Mouse (Mus musculus) kidney, embryonic 15.5 days (tissue): Measurements from ENCODE around the gene Fermt3. TPM values are rescaled to one million over a fixed set of nuclear protein-coding genes. Genes with fewer than 3 reads are reported as not detected.

Source experiments
- ATAC-seq: fragments of 200-750 bp; cut with Nextera tagmentation; replicated peaks from 2 replicates; pipeline ENCODE4 v1.8.0; 2017; ENCODE audit warnings: moderate TSS enrichment; ENCODE audit not compliant: low FRiP score
- H3K27ac ChIP-seq: fragments of 300-500 bp; sonication (generic); 2 replicates; pipeline ENCODE4 v1.5.1; 2015; ENCODE audit warnings: mild to moderate bottlenecking, inconsistent platforms
- H3K27me3 ChIP-seq: fragments of 300-500 bp; sonication (generic); 2 replicates; pipeline ENCODE4 v1.6.1; 2015; ENCODE audit warnings: inconsistent platforms
- H3K36me3 ChIP-seq: fragments of 300-500 bp; sonication (generic); 2 replicates; pipeline ENCODE4 v1.6.1; 2015; ENCODE audit warnings: inconsistent platforms
- H3K4me1 ChIP-seq: fragments of 300-500 bp; sonication (generic); 2 replicates; pipeline ENCODE4 v1.6.1; 2015; ENCODE audit warnings: inconsistent platforms
- H3K4me2 ChIP-seq: fragments of 300-500 bp; sonication (generic); 2 replicates; pipeline ENCODE4 v1.6.1; 2015; ENCODE audit warnings: moderate library complexity, mild to moderate bottlenecking, inconsistent platforms
- H3K4me3 ChIP-seq: fragments of 300-500 bp; sonication (generic); replicated peaks from 2 replicates; pipeline ENCODE4 v1.5.1; 2015; ENCODE audit warnings: mild to moderate bottlenecking, inconsistent platforms
- H3K9ac ChIP-seq: fragments of 300-500 bp; sonication (generic); 2 replicates; pipeline ENCODE4 v1.6.1; 2015; ENCODE audit warnings: mild to moderate bottlenecking, inconsistent platforms
- H3K9me3 ChIP-seq: fragments of 300-500 bp; sonication (generic); replicated peaks from 2 replicates; pipeline ENCODE4 v1.6.1; 2016; ENCODE audit warnings: inconsistent platforms
- WGBS: fragments of 180-500 bp; shearing (Covaris S2); methylation state at CpG from one replicate; pipeline ENCODE4 v1.1.7; 2015; ENCODE audit warnings: mixed read lengths; 5-methylcytosine and 5-hydroxymethylcytosine counted together
- polyA plus RNA-seq: library from polyadenylated mRNA; unstranded; fragments of >200 nt; fragmentation: Nextera tagmentation; extraction: Ambion mirVana; gene quantifications from 2 replicates; pipeline ENCODE4 v1.2.1, GENCODE M21; 2015

Fermt3 gene
- polyA plus RNA-seq, 1 experiment from 2014 or later: 8.3 TPM

- WGBS: under 1% methylated on average over 62 of the region's 84 CpGs
These were observed 44.8 kb downstream of the Fermt3 start, which contains the start of gene Ppp1r14b for GRCm38 (mm10) chr19:6974211-6975205. Gene Ppp1r14b, plus strand, starts transcription at chr19:6974968.

GRCm38 (mm10) chr19:6973581-6974190, 45.6 kb downstream of the Fermt3 start:
- Histone ChIP-seq H3K27ac (peak overlapping the region; percentile 94), H3K9ac (peak overlapping the region; percentile 66), H3K27me3 (no peaks in the 10 kb centered on the region), H3K4me1 (peaks cover 72% of the 10 kb centered on the region), H3K36me3 (peaks cover 16% of the 10 kb centered on the region), H3K9me3 (no peaks in the 10 kb centered on the region), H3K4me2 (peak overlapping the region; percentile 84), H3K4me3 (peak overlapping the region; percentile 62)
- 28% methylated on average over 11 of the region's 12 CpGs for WGBS
- no peak for ATAC-seq

More at GRCm38 (mm10) chr19:6974211-6975205, 44.8 kb downstream of the Fermt3 start, which contains the start of gene Ppp1r14b:
- peak; percentile 69 for ATAC-seq
- Histone ChIP-seq H3K27me3 (no peaks in the 10 kb centered on the region), H3K36me3 (peaks cover 19% of the 10 kb centered on the region), H3K4me3 (peak within 1 kb of the TSS; percentile 62), H3K9ac (peak within 1 kb of the TSS; percentile 66), H3K4me2 (peak within 1 kb of the TSS; percentile 84), H3K27ac (peak within 1 kb of the TSS; percentile 94), H3K9me3 (no peaks in the 10 kb centered on the region), H3K4me1 (peaks cover 72% of the 10 kb centered on the region)

DNA sequence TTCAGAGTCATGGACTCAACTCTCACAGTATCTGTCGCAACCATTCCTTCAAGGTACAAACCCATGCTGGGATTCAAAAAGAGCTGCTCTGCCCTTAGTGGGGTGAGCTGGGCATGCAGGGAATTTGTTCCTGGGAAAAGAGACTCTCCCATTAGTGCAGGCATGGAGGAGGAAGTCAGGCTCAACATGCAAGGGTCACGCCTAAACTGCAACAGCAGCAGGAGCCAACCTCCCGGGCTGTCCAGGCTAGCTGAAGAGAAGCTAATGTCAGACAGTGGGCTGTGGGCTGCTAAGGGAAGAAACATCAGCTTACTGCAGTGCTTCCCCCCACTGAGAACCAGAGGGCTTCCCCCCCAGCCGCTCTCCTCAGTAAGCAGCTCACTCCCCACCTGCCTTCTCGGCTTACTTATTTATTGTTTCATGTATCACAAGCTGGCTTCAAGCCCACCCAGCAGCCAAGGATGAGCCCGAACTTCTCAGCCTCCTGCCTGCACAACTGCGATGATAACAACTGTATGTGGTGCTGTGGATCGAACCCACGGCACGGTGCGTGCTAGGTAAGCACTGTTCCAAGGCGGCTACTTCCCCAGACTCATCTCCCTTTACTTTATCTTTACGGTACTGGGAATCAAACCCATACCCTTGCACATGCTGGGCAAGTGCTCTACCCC, 46.9 kb downstream of the Fermt3 start:
- Histone ChIP-seq H3K27me3 (no peaks in the 10 kb centered on the region), H3K4me1 (peaks cover 71% of the 10 kb centered on the region), H3K9me3 (no peaks in the 10 kb centered on the region), H3K36me3 (peaks cover 3% of the 10 kb centered on the region), H3K4me3 (no peak overlapping the region), H3K4me2 (no peak overlapping the region), H3K27ac (peak overlapping the region; percentile 57; the same call in 1 of the 2 replicates), H3K9ac (no peak overlapping the region)
- 72% methylated on average over 13 of the region's 13 CpGs for WGBS
- ATAC-seq: no peak

DNA sequence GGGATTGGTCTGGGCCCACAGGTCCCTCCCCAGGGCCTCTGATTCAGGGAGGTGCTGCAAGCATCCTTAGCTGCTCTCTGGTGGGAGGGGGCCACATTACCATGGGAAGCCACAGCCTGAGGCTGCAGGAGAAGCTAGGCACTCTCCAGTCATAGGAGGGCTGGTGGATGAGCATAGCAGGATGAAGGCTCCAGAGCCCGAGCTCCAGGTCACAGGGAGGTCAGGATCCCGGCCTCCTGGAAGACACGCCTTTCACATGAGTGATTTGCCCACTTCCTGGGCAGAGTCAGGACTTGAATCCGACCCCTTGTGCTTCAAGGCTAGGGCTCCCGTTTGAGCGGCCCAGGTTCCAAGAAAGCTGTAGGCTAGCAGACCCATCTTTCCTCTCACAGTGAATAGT, 47.6 kb downstream of the Fermt3 start:
- no peaks in the 10 kb centered on the region for H3K27me3 ChIP-seq
- no peaks in the 10 kb centered on the region for H3K9me3 ChIP-seq
- peaks cover 65% of the 10 kb centered on the region for H3K4me1 ChIP-seq
- peak overlapping the region; percentile 57; the same call in 1 of the 2 replicates for H3K27ac ChIP-seq
- H3K9ac ChIP-seq: 0 out of 2 replicates have a peak overlapping the region, but pooled peaks have one; percentile 7
- ATAC-seq: no peak
- 0 out of 2 replicates have a peak overlapping the region, but pooled peaks have one; percentile 3 for H3K4me2 ChIP-seq
- no peak overlapping the region for H3K4me3 ChIP-seq
- WGBS: 17% methylated on average over 6 of the region's 6 CpGs
- peaks cover 3% of the 10 kb centered on the region for H3K36me3 ChIP-seq

- peak overlapping the region; percentile 78 for H3K4me3 ChIP-seq
- no peak for ATAC-seq
- H3K4me2 ChIP-seq: peak overlapping the region; percentile 72
- H3K9me3 ChIP-seq: no peaks in the 10 kb centered on the region
- H3K27ac ChIP-seq: peak overlapping the region; percentile 11; the same call in 1 of the 2 replicates
- 21% methylated on average over 11 of the region's 11 CpGs for WGBS
- peaks cover 55% of the 10 kb centered on the region for H3K4me1 ChIP-seq
- H3K27me3 ChIP-seq: no peaks in the 10 kb centered on the region
- H3K9ac ChIP-seq: no peak overlapping the region
- peaks cover 13% of the 10 kb centered on the region for H3K36me3 ChIP-seq
These were observed 48.7 kb downstream of the Fermt3 start for GRCm38 (mm10) chr19:6970460-6971085.

DNA sequence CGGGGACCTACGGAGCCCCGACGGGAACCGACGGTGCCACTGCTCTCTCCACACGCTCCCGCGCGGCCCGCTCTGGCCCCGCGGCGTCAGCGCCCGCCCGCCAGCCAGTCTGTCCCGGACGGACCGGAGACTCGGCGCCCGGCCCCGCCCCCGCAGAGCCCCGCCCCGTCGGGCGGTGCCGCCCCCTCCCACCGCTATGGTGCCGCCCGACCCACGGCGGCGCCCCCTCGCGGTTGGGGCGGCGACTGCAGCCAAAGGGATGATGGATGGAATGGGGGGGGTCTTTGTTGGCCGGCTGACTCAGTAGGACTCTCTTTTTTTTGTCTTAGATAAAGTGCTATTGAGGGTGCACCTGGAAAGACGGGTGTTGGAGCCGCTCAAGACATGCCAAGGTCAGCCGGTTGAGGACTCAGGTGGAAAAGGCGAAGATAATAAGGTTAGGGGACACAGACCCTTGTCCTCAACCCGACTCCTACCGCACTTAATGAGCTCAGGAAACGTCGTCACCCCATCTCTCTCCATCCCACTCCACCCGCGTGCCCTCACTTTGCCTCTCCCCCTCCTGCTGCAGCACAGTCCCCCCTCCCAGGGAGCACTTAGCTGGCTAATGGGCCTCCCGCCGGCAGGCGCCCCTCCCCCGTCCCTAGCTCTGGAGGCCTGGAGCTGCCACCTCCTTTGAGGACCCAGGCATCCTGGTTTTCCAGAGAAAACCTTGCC, 49.4 kb downstream of the Fermt3 start:
- ATAC-seq: peak; percentile 40
- peaks cover 21% of the 10 kb centered on the region for H3K36me3 ChIP-seq
- H3K27ac ChIP-seq: peak overlapping the region; percentile 61
- H3K27me3 ChIP-seq: no peaks in the 10 kb centered on the region
- peak overlapping the region; percentile 73 for H3K9ac ChIP-seq
- peak overlapping the region; percentile 72 for H3K4me2 ChIP-seq
- WGBS: under 1% methylated on average over 54 of the region's 55 CpGs
- H3K9me3 ChIP-seq: no peaks in the 10 kb centered on the region
- peak overlapping the region; percentile 78 for H3K4me3 ChIP-seq
- peaks cover 55% of the 10 kb centered on the region for H3K4me1 ChIP-seq

- Histone ChIP-seq H3K36me3 (peaks cover 26% of the 10 kb centered on the region), H3K27ac (peak overlapping the region; percentile 61), H3K4me1 (peaks cover 55% of the 10 kb centered on the region), H3K4me2 (peak overlapping the region; percentile 72), H3K4me3 (peak overlapping the region; percentile 78), H3K9me3 (no peaks in the 10 kb centered on the region), H3K27me3 (no peaks in the 10 kb centered on the region), H3K9ac (peak overlapping the region; percentile 73)
- WGBS: 0% methylated on average over 20 of the region's 20 CpGs
- peak; percentile 12 for ATAC-seq
These were observed 50.0 kb downstream of the Fermt3 start for GRCm38 (mm10) chr19:6969291-6969664.

DNA sequence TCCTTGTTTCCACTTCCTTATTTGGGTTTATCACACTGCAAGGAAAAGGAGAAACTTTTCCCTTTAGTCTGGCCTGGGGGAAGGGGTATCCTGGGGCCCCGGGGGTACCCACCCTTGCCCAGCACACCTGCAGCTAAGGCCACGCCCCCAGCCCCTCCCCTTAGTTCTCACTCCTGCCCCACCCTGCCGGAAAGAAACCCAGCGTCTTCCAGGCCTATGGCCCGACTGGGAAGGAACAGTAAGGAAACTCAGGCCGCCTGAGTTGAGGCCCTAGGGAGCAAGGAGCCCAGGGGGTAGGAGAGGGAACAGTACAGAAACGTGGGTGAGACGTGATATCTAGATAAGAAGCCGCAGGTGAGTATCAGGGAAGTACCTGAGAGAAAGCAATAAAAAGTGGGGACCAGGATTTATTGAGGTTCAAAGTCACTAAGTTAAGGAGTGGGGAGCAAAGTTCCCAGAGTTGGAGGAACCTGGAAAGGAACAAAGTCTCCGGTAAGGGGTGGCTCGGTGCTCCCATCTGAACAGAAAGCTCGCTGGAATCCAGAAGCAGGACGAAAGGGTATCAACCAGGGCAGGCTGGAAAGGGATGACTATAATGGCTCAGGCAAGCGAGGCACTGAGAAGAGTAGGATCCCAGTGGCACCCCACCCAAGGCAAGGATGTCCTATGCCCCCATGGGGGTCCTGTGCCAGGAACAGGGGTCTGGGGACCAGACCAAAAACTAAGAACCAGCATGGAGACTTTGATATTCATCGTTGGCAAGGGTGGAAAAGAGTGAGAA, 50.6 kb downstream of the Fermt3 start:
- H3K9ac ChIP-seq: peak overlapping the region; percentile 73
- no peaks in the 10 kb centered on the region for H3K9me3 ChIP-seq
- peaks cover 32% of the 10 kb centered on the region for H3K36me3 ChIP-seq
- peak overlapping the region; percentile 61 for H3K27ac ChIP-seq
- WGBS: 7% methylated on average over 15 of the region's 15 CpGs
- H3K4me2 ChIP-seq: peak overlapping the region; percentile 72
- peaks cover 50% of the 10 kb centered on the region for H3K4me1 ChIP-seq
- H3K27me3 ChIP-seq: no peaks in the 10 kb centered on the region
- ATAC-seq: no peak
- peak overlapping the region; percentile 78 for H3K4me3 ChIP-seq

DNA sequence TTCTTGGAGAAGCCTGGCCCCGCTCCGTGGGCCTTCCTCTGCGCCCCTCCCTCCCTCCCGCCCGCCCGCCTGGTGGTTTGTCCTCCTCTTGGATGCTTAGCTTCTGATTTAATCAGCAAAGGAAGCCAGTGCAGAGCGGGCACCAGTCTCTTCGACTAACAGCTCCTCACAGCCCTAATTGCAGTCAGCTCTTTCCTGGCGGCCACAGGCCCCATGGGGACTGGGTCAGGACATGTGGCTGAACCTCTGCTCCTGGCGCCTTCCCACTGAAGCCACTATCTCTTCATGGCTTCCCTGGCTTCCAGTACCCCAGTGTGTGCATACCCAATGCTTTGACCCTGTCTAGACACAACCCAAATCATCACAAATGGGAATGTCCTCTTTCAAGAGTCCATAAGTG, 62.8 kb downstream of the Fermt3 start:
- Histone ChIP-seq H3K27ac (no peak overlapping the region), H3K4me1 (peaks cover 15% of the 10 kb centered on the region), H3K4me3 (no peak overlapping the region), H3K27me3 (no peaks in the 10 kb centered on the region), H3K4me2 (no peak overlapping the region), H3K36me3 (peaks cover 73% of the 10 kb centered on the region), H3K9ac (no peak overlapping the region), H3K9me3 (no peaks in the 10 kb centered on the region)
- ATAC-seq: no peak
- 82% methylated on average over 10 of the region's 10 CpGs for WGBS

DNA sequence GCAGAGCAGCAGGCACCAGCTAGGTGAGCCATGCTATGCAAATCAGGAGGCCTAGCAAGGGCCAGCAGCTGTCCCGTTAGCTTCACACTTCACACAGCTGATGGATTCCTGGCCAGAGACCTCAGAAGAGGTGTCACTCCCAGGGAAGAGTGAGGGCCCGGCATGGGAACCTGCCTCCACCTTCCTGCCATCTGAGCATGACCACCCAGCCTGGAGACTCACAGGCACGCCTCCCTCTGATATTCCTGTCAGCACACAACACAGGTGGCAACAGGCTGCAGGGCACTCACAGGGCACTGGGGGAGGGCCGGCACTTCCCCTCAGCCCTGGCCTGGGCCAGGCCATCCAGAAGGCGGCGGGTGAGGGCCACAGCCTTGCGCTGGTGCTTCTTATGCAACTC, 63.8 kb downstream of the Fermt3 start:
- Histone ChIP-seq H3K27me3 (no peaks in the 10 kb centered on the region), H3K36me3 (peaks cover 68% of the 10 kb centered on the region), H3K4me1 (peaks cover 16% of the 10 kb centered on the region), H3K27ac (no peak overlapping the region), H3K9ac (no peak overlapping the region), H3K4me3 (no peak overlapping the region), H3K4me2 (no peak overlapping the region), H3K9me3 (no peaks in the 10 kb centered on the region)
- no peak for ATAC-seq
- WGBS: 76% methylated on average over 7 of the region's 7 CpGs
